Mouse (Mus musculus) activated CD4-positive, CD25-positive, alpha-beta regulatory T cell, adult 4 months (primary cell): ENCODE data around the gene Pabpc4. TPM values are rescaled to one million over a fixed set of nuclear protein-coding genes. Genes with fewer than 3 reads are reported as not detected.

ENCODE experiments used
- ATAC-seq: one replicate; pipeline ENCODE4 v1.8.0; 2017
- polyA plus RNA-seq, 2 experiments: library from polyadenylated mRNA; unstranded; fragments of 100-300 nt; shearing (Covaris generic); gene quantifications; one replicate each; pipeline ENCODE4 v1.2.1; 2017

Pabpc4 gene
- polyA plus RNA-seq: 10 to 100 TPM; 15.3 to 22.6 TPM

- no peak for ATAC-seq
Measured at GRCm38 (mm10) chr4:123261721-123262401, at the start of gene Pabpc4. Pabpc4 (plus strand) TSS chr4:123262351.

- ATAC-seq: no peak
Measured at GRCm38 (mm10) chr4:123213975-123214374, 48.2 kb upstream of the Pabpc4 start.

GRCm38 (mm10) chr4:123215367-123215766 is 46.8 kb upstream of the Pabpc4 start:
- no peak for ATAC-seq

- ATAC-seq: no peak
Measured at GRCm38 (mm10) chr4:123216782-123217181, 45.4 kb upstream of the Pabpc4 start.

- ATAC-seq: no peak
Measured at GRCm38 (mm10) chr4:123219720-123220357, 42.3 kb upstream of the Pabpc4 start.

- ATAC-seq: no peak
Measured at GRCm38 (mm10) chr4:123220637-123221036, 41.5 kb upstream of the Pabpc4 start.

- no peak for ATAC-seq
Measured at GRCm38 (mm10) chr4:123223309-123223708, 38.8 kb upstream of the Pabpc4 start.

- ATAC-seq: no peak
Measured at GRCm38 (mm10) chr4:123225718-123226403, 36.3 kb upstream of the Pabpc4 start.

GRCm38 (mm10) chr4:123227707-123228106 is 34.4 kb upstream of the Pabpc4 start:
- ATAC-seq: no peak

GRCm38 (mm10) chr4:123228270-123228669 is 33.9 kb upstream of the Pabpc4 start:
- ATAC-seq: no peak

- ATAC-seq: no peak
Measured at GRCm38 (mm10) chr4:123229166-123229565, 33.0 kb upstream of the Pabpc4 start.

GRCm38 (mm10) chr4:123232841-123233240 is 29.3 kb upstream of the Pabpc4 start:
- ATAC-seq: no peak

- ATAC-seq: no peak
Measured at GRCm38 (mm10) chr4:123233492-123234084, 28.6 kb upstream of the Pabpc4 start, which contains the start of gene Heyl. Heyl (plus strand) TSS chr4:123233556.

GRCm38 (mm10) chr4:123235835-123236430 is 26.2 kb upstream of the Pabpc4 start:
- no peak for ATAC-seq

GRCm38 (mm10) chr4:123236431-123237031 is 25.6 kb upstream of the Pabpc4 start:
- no peak for ATAC-seq

- no peak for ATAC-seq
Measured at GRCm38 (mm10) chr4:123237386-123238266, 24.5 kb upstream of the Pabpc4 start.

- ATAC-seq: no peak
Measured at GRCm38 (mm10) chr4:123239361-123240203, 22.6 kb upstream of the Pabpc4 start.

- no peak for ATAC-seq
Measured at GRCm38 (mm10) chr4:123246221-123246620, 15.9 kb upstream of the Pabpc4 start.

GRCm38 (mm10) chr4:123246651-123247050 is 15.5 kb upstream of the Pabpc4 start:
- ATAC-seq: no peak

GRCm38 (mm10) chr4:123247147-123247880 is 14.8 kb upstream of the Pabpc4 start:
- ATAC-seq: no peak
